Mouse (Mus musculus) skeletal muscle tissue, adult 2 months (tissue): ENCODE measurements around the gene Shld2.

ENCODE experiments used
- DNase-seq: peaks from one replicate; pipeline ENCODE4 v3.0.0-alpha.2; 2012; ENCODE audit warnings: low read depth, low spot score

Shld2 gene

DNA sequence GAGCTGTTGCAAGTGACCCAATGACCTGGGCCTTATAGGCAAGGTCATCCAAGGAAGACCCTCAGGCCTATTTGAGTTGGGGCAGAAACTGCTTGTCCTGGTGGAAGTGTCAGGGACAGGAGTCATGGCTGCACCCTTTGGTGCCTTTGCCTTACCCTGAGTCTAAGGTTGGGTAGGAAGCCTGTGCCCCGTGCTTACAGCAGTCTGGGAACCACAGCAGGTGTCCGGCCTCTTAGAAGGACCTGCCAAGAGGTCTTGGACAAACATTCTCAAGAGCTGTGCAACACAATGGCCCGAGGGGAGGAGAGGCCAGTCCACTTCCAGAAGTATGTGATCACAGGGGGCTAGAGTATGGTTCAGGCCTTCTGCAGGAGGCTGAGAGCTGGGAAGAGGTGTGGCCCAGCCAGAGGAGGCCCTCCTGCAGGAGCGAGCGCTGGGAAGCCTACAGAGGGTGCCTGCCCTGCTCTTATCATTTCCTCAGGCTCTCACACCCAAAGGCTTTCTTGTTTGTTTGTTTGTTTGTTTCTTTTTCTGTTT, 86.9 kb downstream of the Shld2 start:
- no peak for DNase-seq

GRCm38 (mm10) chr14:34221416-34222077, 88.7 kb downstream of the Shld2 start:
- no peak for DNase-seq

DNA sequence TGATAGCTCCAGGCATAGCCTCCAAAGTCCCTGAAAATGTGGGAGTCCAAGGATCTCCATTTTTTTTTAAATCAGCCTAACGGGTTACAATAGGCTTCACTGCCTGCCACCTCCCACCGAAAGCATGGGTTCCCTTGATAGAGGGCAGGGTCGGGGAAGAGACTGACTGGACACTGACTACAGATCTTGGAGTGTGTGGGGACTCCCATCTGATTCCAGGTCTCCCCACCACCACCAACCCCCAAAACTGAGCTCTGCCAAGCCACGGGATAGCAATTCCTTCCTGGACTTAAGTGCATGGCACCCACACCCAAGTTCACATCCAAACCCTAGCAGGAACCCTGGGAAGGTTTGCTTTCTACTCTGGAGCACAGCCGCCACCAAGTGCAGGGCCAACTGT, 89.9 kb downstream of the Shld2 start:
- no peak for DNase-seq

- no peak for DNase-seq
Measured at GRCm38 (mm10) chr14:34219786-34220198, 90.5 kb downstream of the Shld2 start.

- no peak for DNase-seq
Measured at GRCm38 (mm10) chr14:34219295-34219694, 91.0 kb downstream of the Shld2 start, which contains the start of gene Syt15. Gene Syt15 (plus strand): TSS chr14:34219595.

DNA sequence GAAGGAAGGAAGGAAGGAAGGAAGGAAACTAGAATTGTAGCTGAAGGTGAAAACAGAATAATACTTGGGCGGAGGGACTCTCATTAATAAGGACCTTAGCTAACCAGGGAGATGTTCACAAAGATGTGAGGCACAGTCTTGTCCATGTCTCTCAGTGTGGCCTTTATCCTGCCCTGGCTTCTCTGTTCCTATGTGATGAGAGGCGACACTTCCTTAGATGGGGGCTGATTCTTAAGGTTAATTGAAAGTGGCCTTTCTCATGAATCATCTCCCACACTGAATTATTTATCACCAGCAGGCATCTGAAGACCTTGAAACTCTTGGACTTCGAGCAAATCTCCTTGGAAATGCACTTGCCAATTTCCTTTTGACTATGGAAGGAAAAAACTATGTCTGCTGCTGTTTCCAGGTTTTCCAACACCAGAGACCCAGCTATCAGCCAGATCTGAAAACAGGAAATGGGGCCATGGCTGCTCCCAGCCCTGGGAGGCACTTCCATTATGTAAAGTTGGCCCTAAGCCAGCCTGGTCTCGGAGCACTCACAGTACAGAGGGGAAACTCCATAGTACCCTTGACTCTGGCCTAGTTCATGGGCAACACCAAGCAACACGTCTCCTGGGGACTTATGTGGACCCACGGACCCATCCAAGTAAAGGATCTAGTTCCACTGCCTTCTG, 94.7 kb downstream of the Shld2 start:
- no peak for DNase-seq

GRCm38 (mm10) chr14:34209942-34210341, 100.4 kb downstream of the Shld2 start:
- DNase-seq = no peak

DNA sequence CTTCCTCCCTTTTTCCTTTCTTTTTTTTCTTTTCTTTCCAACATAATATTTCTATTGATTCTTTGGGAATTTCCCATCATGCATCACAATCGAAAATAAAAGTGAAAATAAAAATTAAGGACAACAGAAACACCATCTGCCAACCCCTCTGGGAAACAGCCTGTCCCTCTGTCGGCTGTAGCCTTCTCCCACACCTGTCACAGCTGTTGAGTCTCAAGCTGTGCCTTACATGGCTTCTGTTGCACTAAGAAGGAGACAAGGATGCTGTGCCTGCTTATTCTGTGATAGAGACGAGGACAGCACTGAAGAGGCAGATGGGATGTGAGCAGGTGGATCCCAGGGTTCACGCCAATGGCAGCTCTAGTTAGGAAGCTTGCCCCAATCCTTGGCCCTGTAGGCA, 101.2 kb downstream of the Shld2 start:
- DNase-seq = no peak

GRCm38 (mm10) chr14:34208651-34209050, 101.6 kb downstream of the Shld2 start:
- no peak for DNase-seq

- DNase-seq = no peak
Measured at GRCm38 (mm10) chr14:34207996-34208395, 102.3 kb downstream of the Shld2 start.

DNA sequence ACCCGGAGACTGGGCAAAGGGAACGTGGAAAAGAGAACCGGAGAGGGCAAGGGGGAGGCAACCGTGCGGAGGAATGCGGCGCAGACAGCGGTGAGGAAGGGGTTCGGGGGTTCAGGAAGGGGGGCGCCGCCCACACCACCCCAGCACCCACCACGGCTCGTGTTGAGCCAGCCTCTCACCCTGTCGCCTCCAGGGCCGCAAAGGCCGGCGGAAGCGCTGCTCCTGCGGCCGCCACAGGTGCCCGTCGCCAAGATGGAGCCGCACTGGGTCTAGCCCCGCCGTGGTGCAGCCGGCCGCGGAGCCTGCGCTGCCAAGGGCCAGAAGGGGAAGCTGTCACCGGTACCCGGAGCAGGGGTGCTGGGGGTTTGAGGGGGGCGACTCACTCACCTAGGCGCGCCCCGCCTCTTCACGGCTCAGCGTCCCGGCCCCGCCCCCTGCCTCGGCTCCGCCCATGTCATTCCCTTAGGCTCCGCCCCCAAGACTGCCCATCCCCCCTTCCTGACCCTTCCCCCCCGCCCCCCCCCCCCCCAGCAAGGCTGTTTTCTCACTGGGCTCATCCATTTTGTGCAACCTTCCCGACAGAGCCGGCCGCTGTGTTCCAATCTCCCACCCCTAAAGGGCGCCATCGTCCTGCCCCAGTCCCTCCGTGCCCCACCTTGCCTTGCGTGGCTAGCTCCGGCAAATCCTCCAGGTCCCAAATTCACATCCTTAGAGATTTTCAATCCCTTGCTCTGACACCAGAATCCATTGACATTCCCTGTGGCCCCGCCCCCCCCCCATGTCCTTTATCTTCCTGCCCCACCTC, 108.9 kb downstream of the Shld2 start, which contains the start of gene Gprin2:
Gprin2 (minus strand) TSS at position 423 of the 805 bp plus-strand sequence.
- no peak for DNase-seq

DNA sequence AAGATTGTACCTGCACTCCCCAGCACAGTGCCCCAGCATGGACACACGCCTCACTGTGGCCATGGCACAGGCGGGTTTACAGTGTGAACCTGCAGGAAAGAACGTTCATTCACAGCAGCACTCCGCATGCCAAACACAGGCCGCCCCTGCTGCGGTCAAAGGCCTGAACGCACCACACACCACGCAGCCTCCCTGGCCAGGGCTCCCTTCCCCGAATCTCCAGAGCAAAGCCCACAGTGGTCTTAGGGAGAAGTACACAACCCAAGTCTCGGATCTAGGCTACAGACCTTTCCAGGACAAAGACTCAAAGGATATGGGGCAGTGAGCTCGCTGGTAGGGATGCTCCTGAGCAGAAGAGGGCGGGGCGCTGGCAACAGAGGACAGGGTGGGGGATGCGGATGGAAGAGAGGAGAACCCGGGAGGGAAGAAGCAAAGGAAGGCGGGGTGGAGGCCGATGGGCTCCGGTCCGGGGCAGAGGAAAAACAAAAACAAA, 109.5 kb downstream of the Shld2 start:
- DNase-seq = no peak

- peak; percentile 26 for DNase-seq
Measured at GRCm38 (mm10) chr14:34196706-34197105, 113.6 kb downstream of the Shld2 start.

DNA sequence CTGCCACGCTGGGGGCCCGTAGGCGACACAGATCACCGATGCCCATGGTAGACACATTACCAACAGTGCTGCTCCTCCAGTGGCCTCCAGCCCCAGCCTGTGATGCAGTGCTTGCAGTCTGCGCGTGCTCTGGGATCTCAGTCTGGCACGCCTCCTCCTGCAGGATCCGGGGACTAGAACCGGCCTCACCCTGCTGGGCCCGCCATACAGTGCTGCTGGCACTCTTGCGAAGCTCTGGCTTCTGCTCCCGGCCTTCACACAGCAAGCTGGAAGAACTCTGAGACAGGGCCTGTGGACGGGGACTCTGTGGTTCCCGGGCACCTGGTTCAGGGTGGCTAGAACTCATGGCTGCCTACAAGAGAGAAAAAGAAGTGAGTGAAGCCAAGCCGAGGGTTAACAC, 114.8 kb downstream of the Shld2 start:
- no peak for DNase-seq

GRCm38 (mm10) chr14:34193879-34194278, 116.4 kb downstream of the Shld2 start:
- no peak for DNase-seq

DNA sequence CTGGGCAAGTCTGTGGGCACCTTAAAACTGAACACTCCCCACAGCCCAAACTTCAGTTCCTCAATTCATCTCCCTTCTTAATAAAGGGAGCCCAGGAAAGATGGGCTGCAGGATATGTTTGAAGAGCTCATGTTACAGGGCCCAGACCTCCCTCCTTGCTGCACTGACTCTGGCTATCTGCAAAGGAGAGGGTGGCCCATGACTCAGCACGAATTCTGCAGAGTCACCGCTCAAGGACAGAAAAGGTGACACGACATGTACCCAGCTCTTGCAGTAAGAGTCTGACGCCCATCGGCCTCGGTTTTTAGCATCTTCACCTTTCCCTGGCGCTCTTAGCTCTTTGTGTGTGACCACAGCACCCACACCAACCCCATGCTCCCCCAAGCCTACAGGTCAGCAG, 119.9 kb downstream of the Shld2 start:
- DNase-seq = no peak

- DNase-seq = no peak
Measured at GRCm38 (mm10) chr14:34188629-34189028, 121.7 kb downstream of the Shld2 start.
